Mouse (Mus musculus) liver, postnatal 0 days (tissue): Measurements from ENCODE around the gene AU018091. TPM values are rescaled to one million over a fixed set of nuclear protein-coding genes. Genes with fewer than 3 reads are reported as not detected.
"Not testable (repeated sequence)": the region's sequence is repeated elsewhere in the genome, so short reads cannot be mapped to it uniquely, and the experiment has no call there.

Source experiments
- ATAC-seq: fragments of 200-750 bp; cut with Nextera tagmentation; 2 replicates; pipeline ENCODE4 v1.8.0; 2017; ENCODE audit warnings: mild to moderate bottlenecking, moderate library complexity
- DNase-seq: peaks from one replicate; pipeline ENCODE4 v3.0.0-alpha.2; 2016
- H3K27ac ChIP-seq: fragments of 300-500 bp; sonication (generic); 2 replicates; pipeline ENCODE4 v1.5.1; 2014; ENCODE audit warnings: antibody characterized with exemption, moderate library complexity, mild to moderate bottlenecking, low read depth
- H3K27me3 ChIP-seq: fragments of 300-500 bp; sonication (generic); 2 replicates; pipeline ENCODE4 v1.6.1; 2014; ENCODE audit warnings: low read length, control low read depth, mixed read lengths; ENCODE audit not compliant: insufficient read depth
- H3K36me3 ChIP-seq: fragments of 300-500 bp; sonication (generic); replicated peaks from 2 replicates; pipeline ENCODE4 v1.6.1; 2014; ENCODE audit warnings: mild to moderate bottlenecking, control low read depth, low read length, moderate library complexity, mixed read lengths; ENCODE audit not compliant: insufficient read depth
- H3K4me1 ChIP-seq: fragments of 300-500 bp; sonication (generic); 2 replicates; pipeline ENCODE4 v1.6.1; 2014; ENCODE audit warnings: antibody characterized with exemption, mild to moderate bottlenecking, control low read depth; ENCODE audit not compliant: insufficient read depth
- H3K4me2 ChIP-seq: fragments of 300-500 bp; sonication (generic); 2 replicates; pipeline ENCODE4 v1.6.1; 2014; ENCODE audit warnings: low read depth, mild to moderate bottlenecking, low read length, moderate library complexity, mixed read lengths
- H3K4me3 ChIP-seq: fragments of 300-500 bp; sonication (generic); 2 replicates; pipeline ENCODE4 v1.5.1; 2014; ENCODE audit warnings: low read depth, low read length
- H3K9ac ChIP-seq: fragments of 300-500 bp; sonication (generic); replicated peaks from 2 replicates; pipeline ENCODE4 v1.6.1; 2014; ENCODE audit warnings: mild to moderate bottlenecking, moderate library complexity
- H3K9me3 ChIP-seq: fragments of 300-500 bp; sonication (generic); 2 replicates; pipeline ENCODE4 v1.6.1; 2016; ENCODE audit warnings: mild to moderate bottlenecking, control low read depth, low read length, mixed read lengths
- CTCF ChIP-seq: sonication (generic); IDR thresholded peaks from 2 replicates; pipeline ENCODE4 v1.5.1; 2016; ENCODE audit warnings: antibody characterized with exemption, low read depth
- EP300 ChIP-seq: IDR thresholded peaks from 2 replicates; pipeline ENCODE4 v1.6.1; 2016; ENCODE audit warnings: antibody characterized with exemption, low read depth, mild to moderate bottlenecking
- WGBS: fragments of 180-500 bp; shearing (Covaris S2); extraction: QIAGEN DNeasy Blood & Tissue Kit; methylation state at CpG from one replicate; pipeline ENCODE4 v1.1.7; 2014; ENCODE audit not compliant: insufficient replicate concordance; 5-methylcytosine and 5-hydroxymethylcytosine counted together
- polyA plus RNA-seq: library from polyadenylated mRNA; unstranded; fragments of >200 nt; fragmentation: Nextera tagmentation; extraction: Ambion mirVana; gene quantifications from 2 replicates; pipeline ENCODE4 v1.2.1, GENCODE M21; 2015

The AU018091 gene
- polyA plus RNA-seq, 1 experiment from 2014 or later = not detected

DNA sequence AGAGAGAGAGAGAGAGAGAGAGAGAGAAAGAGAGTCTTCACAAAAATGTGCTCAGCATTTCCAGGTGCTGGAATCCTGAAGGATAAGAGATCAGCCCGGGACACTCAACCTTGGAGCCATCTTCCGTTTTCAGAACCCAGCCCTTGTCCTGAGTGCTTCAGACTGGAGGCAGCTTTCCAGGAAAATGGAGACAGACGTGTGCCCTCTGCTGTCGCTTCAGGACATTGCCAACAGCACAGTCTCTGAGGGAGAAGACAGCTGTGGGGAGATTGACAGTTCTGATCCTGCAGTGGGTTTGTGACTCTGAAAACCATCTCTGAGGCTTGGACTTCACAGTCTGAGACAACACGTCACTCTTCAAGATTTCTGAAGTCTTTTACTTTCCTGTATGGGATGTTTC lies 26.8 kb upstream of the AU018091 start:
- Histone ChIP-seq H3K9me3 (no peaks in the 10 kb centered on the region), H3K27ac (no peak overlapping the region), H3K9ac (no peak overlapping the region), H3K36me3 (no peaks in the 10 kb centered on the region), H3K4me2 (no peak overlapping the region), H3K27me3 (no peaks in the 10 kb centered on the region), H3K4me1 (no peaks in the 10 kb centered on the region), H3K4me3 (no peak overlapping the region)
- WGBS = 59% methylated on average over 5 of the region's 5 CpGs
- no peak for DNase-seq
- TF ChIP-seq EP300 = no peak
- TF ChIP-seq CTCF = no peak
- no peak for ATAC-seq

DNA sequence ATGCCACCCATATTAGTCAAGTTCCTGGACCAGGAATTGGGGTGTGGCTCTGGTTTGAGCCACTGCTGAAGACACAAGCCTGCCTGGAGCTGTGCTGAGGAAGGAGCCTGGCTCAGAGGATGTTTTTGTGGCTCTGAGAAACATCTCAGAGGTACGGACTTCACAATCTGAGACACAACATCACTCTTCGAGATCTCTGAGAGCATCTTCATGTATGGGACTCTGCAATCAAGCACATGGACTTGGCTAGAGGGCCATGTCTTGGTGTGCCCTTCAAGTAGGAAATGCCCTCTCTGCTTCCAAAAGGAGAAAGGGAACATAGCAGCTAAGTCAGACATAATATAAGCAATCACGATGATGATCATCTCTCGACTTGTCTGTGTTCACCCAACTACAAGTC lies 25.5 kb upstream of the AU018091 start:
- no peaks in the 10 kb centered on the region for H3K36me3 ChIP-seq
- DNase-seq (no peak), ATAC-seq (no peak)
- no peak overlapping the region for H3K4me3 ChIP-seq
- WGBS = 71% methylated on average over 4 of the region's 4 CpGs
- H3K4me2 ChIP-seq = no peak overlapping the region
- no peak overlapping the region for H3K27ac ChIP-seq
- no peaks in the 10 kb centered on the region for H3K9me3 ChIP-seq
- no peaks in the 10 kb centered on the region for H3K27me3 ChIP-seq
- no peak overlapping the region for H3K9ac ChIP-seq
- no peak for TF ChIP-seq CTCF
- no peak for TF ChIP-seq EP300
- no peaks in the 10 kb centered on the region for H3K4me1 ChIP-seq

GRCm38 (mm10) chr7:3193905-3194304 lies 24.9 kb upstream of the AU018091 start:
- TF ChIP-seq EP300 (no peak), CTCF (peak; percentile 64)
- no peak for ATAC-seq
- WGBS = 6% methylated on average over 6 of the region's 6 CpGs
- H3K4me3 ChIP-seq = no peak overlapping the region
- DNase-seq = peak; percentile 67
- no peaks in the 10 kb centered on the region for H3K4me1 ChIP-seq
- H3K9ac ChIP-seq = no peak overlapping the region
- H3K36me3 ChIP-seq = no peaks in the 10 kb centered on the region
- no peak overlapping the region for H3K4me2 ChIP-seq
- no peak overlapping the region for H3K27ac ChIP-seq
- no peaks in the 10 kb centered on the region for H3K9me3 ChIP-seq
- no peaks in the 10 kb centered on the region for H3K27me3 ChIP-seq

GRCm38 (mm10) chr7:3193049-3193632 lies 24.1 kb upstream of the AU018091 start:
- WGBS = 73% methylated on average over 4 of the region's 4 CpGs
- H3K4me2 ChIP-seq = no peak overlapping the region
- no peaks in the 10 kb centered on the region for H3K4me1 ChIP-seq
- H3K9me3 ChIP-seq = no peaks in the 10 kb centered on the region
- no peak overlapping the region for H3K4me3 ChIP-seq
- H3K9ac ChIP-seq = no peak overlapping the region
- TF ChIP-seq EP300 (no peak), CTCF (no peak)
- H3K27me3 ChIP-seq = no peaks in the 10 kb centered on the region
- no peak overlapping the region for H3K27ac ChIP-seq
- no peaks in the 10 kb centered on the region for H3K36me3 ChIP-seq
- ATAC-seq = no peak
- no peak for DNase-seq

GRCm38 (mm10) chr7:3191971-3192498 lies 23.0 kb upstream of the AU018091 start:
- H3K27ac ChIP-seq = no peak overlapping the region
- DNase-seq (no peak), ATAC-seq (no peak)
- H3K9me3 ChIP-seq = no peaks in the 10 kb centered on the region
- H3K4me1 ChIP-seq = no peaks in the 10 kb centered on the region
- no peaks in the 10 kb centered on the region for H3K36me3 ChIP-seq
- no peaks in the 10 kb centered on the region for H3K27me3 ChIP-seq
- H3K9ac ChIP-seq = no peak overlapping the region
- WGBS = 71% methylated on average over 12 of the region's 12 CpGs
- no peak overlapping the region for H3K4me2 ChIP-seq
- H3K4me3 ChIP-seq = no peak overlapping the region
- no peak for TF ChIP-seq CTCF
- no peak for TF ChIP-seq EP300

- not testable (repeated sequence) for H3K9ac ChIP-seq, H3K4me3 ChIP-seq, H3K9me3 ChIP-seq, H3K36me3 ChIP-seq, H3K27me3 ChIP-seq, H3K4me1 ChIP-seq, H3K4me2 ChIP-seq, DNase-seq, H3K27ac ChIP-seq
- ATAC-seq = peak; percentile 54; the same call in 1 of the 2 replicates
- 75% methylated on average over 2 of the region's 2 CpGs for WGBS
These were observed 17.7 kb upstream of the AU018091 start for GRCm38 (mm10) chr7:3186726-3187125.
